Mouse (Mus musculus) heart, postnatal 0 days (tissue): Measurements from ENCODE around the gene Hexb.

Source experiments
- CTCF ChIP-seq: IDR thresholded peaks from 2 replicates; pipeline ENCODE4 v1.5.1; 2016; ENCODE audit warnings: antibody characterized with exemption, control low read depth, low read depth
- EP300 ChIP-seq: IDR thresholded peaks from 2 replicates; pipeline ENCODE4 v1.6.1; 2016; ENCODE audit warnings: antibody characterized with exemption, low read depth

GRCm38 (mm10) chr13:97224341-97224982 lies 26.3 kb upstream of the Hexb start:
- TF ChIP-seq CTCF (no peak), EP300 (no peak)
